Mouse (Mus musculus) forebrain, embryonic 10.5 days (tissue): Measurements from ENCODE around the gene Ubqln1. TPM values are rescaled to one million over a fixed set of nuclear protein-coding genes. Genes with fewer than 3 reads are reported as not detected.

Experiments
- DNase-seq: peaks from one replicate; pipeline ENCODE4 v3.0.0-alpha.2; 2017; ENCODE audit warnings: low spot score; ENCODE audit errors: extremely low spot score
- H3K27ac ChIP-seq: fragments of 300-500 bp; sonication (generic); 2 replicates; pipeline ENCODE4 v1.5.1; 2016; ENCODE audit warnings: mild to moderate bottlenecking
- H3K27me3 ChIP-seq: fragments of 300-500 bp; sonication (generic); 2 replicates; pipeline ENCODE4 v1.6.1; 2016; ENCODE audit warnings: mild to moderate bottlenecking; ENCODE audit not compliant: poor library complexity, severe bottlenecking
- H3K36me3 ChIP-seq: fragments of 300-500 bp; sonication (generic); replicated peaks from 2 replicates; pipeline ENCODE4 v1.6.1; 2016; ENCODE audit warnings: mild to moderate bottlenecking, moderate library complexity
- H3K4me1 ChIP-seq: fragments of 300-500 bp; sonication (generic); 2 replicates; pipeline ENCODE4 v1.6.1; 2016
- H3K4me3 ChIP-seq: fragments of 300-500 bp; sonication (generic); 2 replicates; pipeline ENCODE4 v1.5.1; 2016; ENCODE audit warnings: mild to moderate bottlenecking, moderate library complexity
- H3K9me3 ChIP-seq: fragments of 300-500 bp; sonication (generic); 2 replicates; pipeline ENCODE4 v1.6.1; 2016; ENCODE audit warnings: mild to moderate bottlenecking, moderate library complexity
- WGBS: fragments of 180-500 bp; shearing (Covaris S2); methylation state at CpG from one replicate; pipeline ENCODE4 v1.1.7; 2016; 5-methylcytosine and 5-hydroxymethylcytosine counted together
- polyA plus RNA-seq: library from polyadenylated mRNA; unstranded; fragments of >200 nt; fragmentation: Nextera tagmentation; extraction: Ambion mirVana; gene quantifications from 2 replicates; pipeline ENCODE4 v1.2.1, GENCODE M21; 2016

Gene Ubqln1
- polyA plus RNA-seq, 1 experiment from 2014 or later: 123 TPM

DNA sequence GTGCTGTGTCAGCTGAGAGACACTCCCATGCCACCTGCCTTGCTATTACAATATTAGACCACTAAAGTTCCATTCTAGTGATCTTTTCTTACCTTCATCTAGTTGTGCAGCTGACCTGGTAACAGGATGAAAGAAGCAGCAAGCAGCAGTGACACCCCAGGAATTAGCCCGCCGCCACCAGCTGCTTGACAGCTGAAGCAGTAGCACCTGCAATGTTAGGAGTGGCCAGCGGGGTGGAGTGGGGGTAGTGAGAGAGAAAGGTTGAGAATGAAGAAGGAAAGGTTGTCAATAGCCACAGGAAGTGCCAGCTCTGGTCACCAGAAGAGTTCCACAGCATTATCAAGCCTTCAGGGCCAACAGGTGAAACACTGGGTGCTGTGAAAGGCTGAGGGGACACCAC, 83.8 kb downstream of the Ubqln1 start:
- Histone ChIP-seq H3K36me3 (peaks cover 10% of the 10 kb centered on the region), H3K4me3 (no peak overlapping the region), H3K27ac (no peak overlapping the region), H3K27me3 (no peaks in the 10 kb centered on the region), H3K9me3 (peaks cover 9% of the 10 kb centered on the region; the same call in 1 of the 2 replicates), H3K4me1 (peaks cover 12% of the 10 kb centered on the region)
- WGBS: 48% methylated on average over 3 of the region's 3 CpGs
- DNase-seq: no peak

DNA sequence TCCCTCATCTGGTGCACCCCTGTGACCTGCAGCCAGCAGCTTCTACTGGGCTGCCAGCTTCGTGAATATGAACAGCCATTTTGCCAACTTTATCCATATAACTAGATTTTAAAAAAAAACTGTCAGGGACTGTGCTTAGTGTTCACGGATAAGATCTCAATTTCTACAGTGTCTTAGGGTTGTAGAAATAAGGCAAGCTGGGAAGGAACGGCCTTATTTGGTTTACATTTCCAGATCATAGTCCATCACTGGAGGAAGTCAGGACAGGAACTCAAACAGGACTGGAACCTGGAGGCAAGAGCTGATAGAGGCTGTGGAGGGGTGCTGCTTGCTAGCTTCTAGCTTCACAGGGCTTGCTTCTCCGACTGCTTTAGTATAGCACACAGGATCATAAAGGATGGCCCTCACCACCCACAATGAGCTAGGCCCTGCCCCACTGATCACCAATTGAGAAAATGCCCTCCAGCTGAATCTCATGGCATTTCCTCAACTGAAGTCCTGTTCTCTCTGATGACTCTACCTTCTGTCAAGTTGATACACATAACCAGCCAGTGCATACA, 85.7 kb downstream of the Ubqln1 start:
- H3K4me1 ChIP-seq: peaks cover 26% of the 10 kb centered on the region
- WGBS: 48% methylated on average over 4 of the region's 4 CpGs

DNA sequence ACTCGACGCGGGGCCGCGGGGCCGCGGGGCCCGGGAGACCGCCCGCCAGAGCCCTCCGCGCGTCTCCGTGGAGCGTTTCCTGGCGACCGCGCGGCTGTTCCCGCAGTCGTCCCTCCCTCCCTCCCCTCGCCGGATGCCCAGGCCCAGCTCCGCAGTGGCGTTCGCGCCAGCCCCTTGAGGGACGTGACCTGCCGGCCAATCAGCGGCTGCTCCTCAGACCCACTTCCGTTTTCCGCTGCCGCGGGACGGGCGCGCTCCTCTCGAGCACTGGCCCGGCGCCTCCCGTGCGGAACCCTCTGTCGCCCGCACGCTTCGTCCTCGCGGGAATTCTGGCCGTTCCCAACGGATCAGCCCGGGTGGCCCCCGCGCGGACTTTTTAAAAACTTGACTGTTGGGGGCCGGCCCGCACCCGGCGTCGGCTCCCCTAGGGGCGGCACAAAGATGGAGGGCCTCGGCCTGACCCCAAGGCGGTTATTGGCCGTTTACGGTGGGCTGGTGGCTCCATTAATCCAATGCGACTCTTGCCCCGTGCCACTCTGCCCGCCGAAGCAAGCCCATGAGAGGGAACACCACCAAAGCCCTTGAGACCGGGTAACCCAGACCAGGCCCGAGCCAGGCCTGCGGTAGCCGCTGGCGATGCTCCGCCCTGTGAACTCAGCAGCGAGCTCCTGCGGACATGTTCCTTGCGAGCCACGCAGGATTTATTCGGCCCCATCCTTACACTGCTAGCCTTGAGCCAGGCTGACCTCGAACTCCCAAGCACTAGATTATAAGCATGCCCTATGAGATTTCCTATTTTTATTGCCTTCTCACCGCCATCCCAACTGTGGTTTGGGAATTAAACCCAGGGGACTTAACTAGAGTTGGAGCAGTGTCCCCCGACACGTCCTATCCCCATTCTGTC, 86.4 kb downstream of the Ubqln1 start:
- under 1% methylated on average over 78 of the region's 83 CpGs for WGBS

More for the DNA sequence above, 85.7 kb downstream of the Ubqln1 start:
- Histone ChIP-seq H3K27me3 (no peaks in the 10 kb centered on the region), H3K9me3 (no peaks in the 10 kb centered on the region), H3K36me3 (peaks cover 28% of the 10 kb centered on the region), H3K4me3 (peak overlapping the region; percentile 97), H3K27ac (peak overlapping the region; percentile 100)
- no peak for DNase-seq

DNA sequence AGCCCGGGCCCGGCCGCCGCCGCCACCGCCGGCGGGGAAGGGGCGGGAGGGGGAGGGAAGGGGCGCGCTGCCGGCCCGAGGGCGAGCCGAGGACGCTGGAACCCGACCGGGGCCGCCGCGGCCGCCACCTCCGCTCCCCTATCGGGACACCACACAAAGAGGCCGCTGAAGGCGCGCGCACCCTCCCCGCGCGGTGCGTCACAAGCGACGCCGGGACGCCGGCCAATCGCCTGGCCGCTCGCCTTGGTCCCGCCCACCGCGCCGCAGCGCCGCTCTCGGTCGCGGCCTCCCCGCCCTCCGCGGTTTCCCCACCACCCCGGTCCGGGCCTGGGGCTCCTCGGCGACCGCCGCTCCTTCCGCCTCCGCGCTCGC, 87.1 kb downstream of the Ubqln1 start, which contains the start of gene Hnrnpa0:
TSS of gene Hnrnpa0 (minus strand) at position 161 of the 372 bp plus-strand sequence.
- DNase-seq: peak; percentile 91
- under 1% methylated on average over 45 of the region's 62 CpGs for WGBS
- peak within 1 kb of the TSS; percentile 100 for H3K27ac ChIP-seq
- H3K36me3 ChIP-seq: peaks cover 32% of the 10 kb centered on the region
- H3K9me3 ChIP-seq: no peaks in the 10 kb centered on the region
- H3K27me3 ChIP-seq: no peaks in the 10 kb centered on the region
- peaks cover 32% of the 10 kb centered on the region for H3K4me1 ChIP-seq
- H3K4me3 ChIP-seq: peak within 1 kb of the TSS; percentile 97

More for the DNA sequence above, 86.4 kb downstream of the Ubqln1 start:
- no peaks in the 10 kb centered on the region for H3K27me3 ChIP-seq
- H3K36me3 ChIP-seq: peaks cover 32% of the 10 kb centered on the region
- peak overlapping the region; percentile 100 for H3K27ac ChIP-seq
- peak overlapping the region; percentile 97 for H3K4me3 ChIP-seq
- peak; percentile 97 for DNase-seq
- peaks cover 31% of the 10 kb centered on the region for H3K4me1 ChIP-seq
- H3K9me3 ChIP-seq: no peaks in the 10 kb centered on the region

DNA sequence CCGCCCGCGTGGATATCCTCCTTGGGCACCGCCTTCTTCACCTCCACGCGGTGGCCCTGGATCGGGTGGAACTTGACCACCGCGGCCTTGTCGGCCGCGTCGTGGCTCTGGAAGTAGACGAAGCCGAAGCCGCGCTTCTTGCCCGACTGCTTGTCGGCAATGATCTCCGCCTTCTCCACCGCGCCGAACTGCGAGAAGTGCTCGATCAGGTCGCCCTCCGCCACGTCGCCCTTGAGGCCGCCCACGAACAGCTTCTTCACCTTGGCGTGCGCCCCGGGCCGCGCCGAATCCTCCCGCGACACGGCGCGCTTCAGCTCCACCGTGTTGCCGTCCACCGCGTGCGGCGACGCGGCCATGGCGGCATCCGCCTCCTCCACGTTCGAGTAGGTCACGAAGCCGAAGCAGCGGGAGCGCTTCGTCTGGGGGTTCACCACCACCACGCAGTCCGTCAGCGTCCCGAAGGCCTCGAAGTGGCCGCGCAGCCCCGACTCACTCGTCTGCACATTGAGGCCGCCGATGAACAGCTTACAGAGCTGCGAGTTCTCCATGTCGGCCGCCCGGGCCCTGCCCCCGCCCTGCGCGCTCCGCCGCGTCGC, 87.6 kb downstream of the Ubqln1 start:
- no peak for DNase-seq
- Histone ChIP-seq H3K4me1 (peaks cover 32% of the 10 kb centered on the region), H3K36me3 (peaks cover 32% of the 10 kb centered on the region), H3K27ac (peak overlapping the region; percentile 100), H3K27me3 (no peaks in the 10 kb centered on the region), H3K9me3 (no peaks in the 10 kb centered on the region), H3K4me3 (peak overlapping the region; percentile 97)
- under 1% methylated on average over 81 of the region's 81 CpGs for WGBS

DNA sequence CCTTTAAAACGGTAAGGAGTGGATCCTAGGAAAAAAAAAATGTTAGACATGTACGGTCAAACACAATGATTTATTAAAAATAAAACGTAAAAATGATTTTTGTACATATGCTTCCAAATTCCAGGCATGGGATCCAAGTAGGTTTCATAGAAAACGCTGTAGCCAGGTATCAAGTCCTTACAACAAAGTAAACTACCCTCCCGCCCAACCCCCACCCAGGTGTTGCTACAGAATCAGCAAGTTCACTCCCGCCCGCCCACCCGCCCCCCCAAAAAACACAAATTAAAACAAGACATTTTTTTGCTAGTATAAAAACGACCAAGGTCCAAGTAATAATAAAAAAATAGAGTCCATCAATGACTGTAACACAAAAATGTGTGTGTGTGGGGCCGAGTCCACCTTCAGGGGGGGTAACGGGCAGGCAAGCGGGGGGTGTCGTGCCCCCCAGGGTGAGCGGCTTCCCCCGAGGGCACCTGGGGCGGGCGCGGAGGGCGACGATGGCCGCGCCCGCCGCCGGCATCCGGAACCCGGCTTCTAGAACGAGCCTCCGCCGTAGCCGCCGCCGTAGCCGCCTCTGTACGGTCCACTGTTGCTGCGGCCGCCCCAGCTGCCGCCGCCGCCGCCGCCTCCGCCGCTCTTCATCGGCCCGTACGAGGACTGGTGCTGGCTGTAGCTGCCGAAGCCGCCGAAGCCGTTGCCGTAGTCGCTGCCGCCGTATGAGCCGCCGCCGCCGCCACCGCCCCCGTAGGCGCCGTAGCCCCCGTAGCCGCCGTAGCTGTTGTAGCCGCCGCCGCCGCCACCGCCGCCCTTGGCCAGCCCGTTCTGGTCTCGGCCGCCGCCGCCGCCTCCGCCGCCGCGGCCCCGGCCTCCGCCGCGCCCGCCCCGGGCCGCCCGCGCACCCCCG, 88.3 kb downstream of the Ubqln1 start:
- peak; percentile 44 for DNase-seq
- Histone ChIP-seq H3K27ac (peak overlapping the region; percentile 100), H3K27me3 (no peaks in the 10 kb centered on the region), H3K4me1 (peaks cover 32% of the 10 kb centered on the region), H3K4me3 (peak overlapping the region; percentile 97), H3K36me3 (peaks cover 32% of the 10 kb centered on the region), H3K9me3 (no peaks in the 10 kb centered on the region)
- under 1% methylated on average over 82 of the region's 92 CpGs for WGBS

Other genes with a start within 250 kb of the Ubqln1 start
- 2.0 and 2.1 TPM in 2 replicates for gene Klhl3, start 102.1 kb downstream of the Ubqln1 start, polyA plus RNA-seq
- 44.5 and 49.3 TPM in 2 replicates for gene Hnrnpa0, start 87.1 kb downstream of the Ubqln1 start, polyA plus RNA-seq
- gene Idnk, start 58.0 kb downstream of the Ubqln1 start, polyA plus RNA-seq: 47.0 and 47.1 TPM in 2 replicates
- 25.2 and 29.1 TPM in 2 replicates for gene Gkap1, start 60.0 kb upstream of the Ubqln1 start, polyA plus RNA-seq
- gene Kif27, start 143.5 kb upstream of the Ubqln1 start, polyA plus RNA-seq: 0.93 and 0.97 TPM in 2 replicates
- 29.1 and 29.4 TPM in 2 replicates for gene 2210016F16Rik, start 169.6 kb upstream of the Ubqln1 start, polyA plus RNA-seq
- 30.8 and 32.7 TPM in 2 replicates for gene Rmi1, start 186.6 kb upstream of the Ubqln1 start, polyA plus RNA-seq
- gene Hnrnpk, start 187.7 kb upstream of the Ubqln1 start, polyA plus RNA-seq: 2,219 and 2,417 TPM in 2 replicates